ENCODE assay signal across 1 mouse cellular context in the genomic region with DNA sequence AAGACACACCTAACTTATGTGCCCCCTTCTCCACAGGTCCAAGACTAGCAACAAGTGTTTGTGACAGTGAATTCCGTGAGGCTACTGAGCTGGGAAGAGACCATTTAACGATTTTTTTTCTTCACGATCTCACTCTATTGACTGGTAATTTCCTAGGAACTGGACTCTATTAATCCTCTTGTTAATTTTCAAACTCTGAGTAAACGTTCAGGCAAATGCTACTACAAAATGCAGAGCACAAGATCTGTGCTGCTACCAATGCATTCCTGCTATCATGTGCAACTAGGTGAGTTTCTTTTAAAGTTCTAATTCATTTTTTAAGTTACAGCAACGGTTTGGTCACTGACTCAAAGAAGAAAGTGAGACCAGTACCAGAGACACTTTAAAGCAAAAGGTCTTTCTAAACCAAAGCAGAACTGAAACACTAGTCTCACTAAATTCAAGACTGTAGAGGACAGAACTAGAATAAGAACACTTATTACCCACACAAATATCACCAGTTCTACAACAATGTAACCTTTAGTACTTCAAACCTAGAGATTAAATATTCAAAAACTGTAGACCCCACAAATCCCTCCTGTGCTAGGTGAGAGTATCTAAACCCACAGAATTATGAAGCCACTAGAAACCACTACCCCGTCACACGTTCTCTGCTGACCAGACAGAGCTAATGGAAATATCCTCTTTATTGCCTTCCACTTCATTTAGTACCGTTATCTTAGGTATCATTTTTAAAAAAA.
TF ChIP-seq lines count a peak whose summit lies in the region.

No protein-coding gene starts in this region.

TF ChIP-seq in CH12.LX, 34 proteins besides CTCF, POLR2A, EP300 and RAD21 (continued from another document):
- TF ChIP-seq ETS1 (conservative IDR thresholded peaks at IDR 0.05; ENCODE audit: low read depth, low read length) (peak; percentile 2; the same call in 1 of the 2 replicates), TBP (conservative IDR thresholded peaks at IDR 0.05; ENCODE audit: low read depth, low read length) (0 out of 2 replicates have a peak, but pooled peaks have one; percentile 41), E2F4 (IDR thresholded peaks at IDR 0.05; ENCODE audit: insufficient replicate concordance, low read depth, low read length) (0 out of 2 replicates have a peak, but pooled peaks have one; percentile 45), IRF4 (IDR thresholded peaks at IDR 0.05; ENCODE audit: low read depth, low read length) (peak; percentile 96)
